Mouse (Mus musculus) liver, adult 2 months (tissue): Measurements from ENCODE around the gene Svip. TPM values are rescaled to one million over a fixed set of nuclear protein-coding genes. Genes with fewer than 3 reads are reported as not detected.

Experiments
- DNase-seq: peaks from one replicate; pipeline ENCODE4 v3.0.0-alpha.2; 2011; ENCODE audit warnings: low read depth, low spot score; ENCODE audit errors: extremely low read depth
- H3K27ac ChIP-seq: fragments of 200-500 bp; replicated peaks from 2 replicates; pipeline ENCODE4 v1.5.1; 2012; ENCODE audit warnings: low read depth, mild to moderate bottlenecking, control low read depth, inconsistent platforms, low read length; ENCODE audit not compliant: insufficient read depth
- H3K27me3 ChIP-seq: fragments of 200-500 bp; 2 replicates; pipeline ENCODE4 v1.6.1; 2012; ENCODE audit warnings: mild to moderate bottlenecking, moderate library complexity, low read length, inconsistent platforms; ENCODE audit not compliant: control insufficient read depth, insufficient read depth
- H3K36me3 ChIP-seq: fragments of 200-500 bp; 2 replicates; pipeline ENCODE4 v1.6.1; 2012; ENCODE audit warnings: low read length, inconsistent platforms; ENCODE audit not compliant: control insufficient read depth, insufficient read depth
- H3K4me1 ChIP-seq: fragments of 200-500 bp; 2 replicates; pipeline ENCODE4 v1.6.1; 2011; ENCODE audit warnings: low read length; ENCODE audit not compliant: control insufficient read depth, insufficient read depth
- H3K4me3 ChIP-seq: fragments of 200-500 bp; 2 replicates; pipeline ENCODE4 v1.5.1; 2011; ENCODE audit warnings: low read depth, mild to moderate bottlenecking, control low read depth, low read length, moderate library complexity; ENCODE audit not compliant: insufficient read depth
- H3K79me2 ChIP-seq: fragments of 200-500 bp; 2 replicates; pipeline ENCODE4 v1.6.1; 2012; ENCODE audit warnings: inconsistent platforms, mild to moderate bottlenecking, low read length, moderate library complexity; ENCODE audit not compliant: control insufficient read depth, insufficient read depth
- H3K9ac ChIP-seq: fragments of 200-500 bp; 2 replicates; pipeline ENCODE4 v1.6.1; 2012; ENCODE audit warnings: low read depth, mild to moderate bottlenecking, control low read depth, inconsistent platforms, low read length
- CTCF ChIP-seq: fragments of 200-500 bp; IDR thresholded peaks from 2 replicates; pipeline ENCODE4 v1.5.1; 2011; ENCODE audit warnings: low read depth, low read length, control low read depth
- POLR2A ChIP-seq: fragments of 200-500 bp; IDR thresholded peaks from 2 replicates; pipeline ENCODE4 v1.6.1; 2011; ENCODE audit warnings: low read length, control low read depth; ENCODE audit not compliant: insufficient read depth; ENCODE audit errors: extremely low read depth
- WGBS: fragments of 180-500 bp; shearing (Covaris S2); methylation state at CpG from one replicate; pipeline ENCODE4 v1.1.7; 2018; 5-methylcytosine and 5-hydroxymethylcytosine counted together
- polyA plus RNA-seq: library from polyadenylated mRNA; depleted of rRNA; stranded (reverse); fragments of >200 nt; gene quantifications from 2 replicates; pipeline ENCODE4 v1.2.3, GENCODE M21; 2012
- total RNA-seq: library from RNA; depleted of rRNA; stranded (reverse); fragments of >200 nt; gene quantifications from 2 replicates; pipeline ENCODE4 v1.2.3, GENCODE M21; 2014

Svip gene
- total and polyA plus RNA-seq, 2 experiments: 4.4 to 15.9 TPM

DNA sequence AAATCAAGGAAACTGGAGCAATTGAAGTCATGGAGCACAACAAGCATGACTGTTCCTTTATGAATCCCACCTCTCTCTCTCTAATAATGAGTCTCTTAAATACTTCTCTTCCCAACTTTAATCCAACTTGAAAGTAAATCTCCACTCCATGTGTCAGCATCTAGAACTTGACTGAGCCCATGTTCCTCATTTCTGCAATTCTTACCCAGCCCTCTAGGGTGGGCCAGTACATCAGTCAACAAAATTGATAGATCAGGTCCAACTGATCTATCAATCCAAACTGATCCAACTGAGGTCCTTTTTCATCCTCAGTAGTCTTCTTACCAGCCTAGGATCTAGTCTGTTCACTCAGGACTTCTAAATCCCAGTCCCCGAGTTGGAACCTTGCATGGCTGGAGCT is 9.4 kb upstream of the Svip start:
- Histone ChIP-seq H3K9ac (no peak overlapping the region), H3K36me3 (no peaks in the 10 kb centered on the region), H3K4me3 (no peak overlapping the region), H3K4me1 (no peaks in the 10 kb centered on the region), H3K27ac (no peak overlapping the region), H3K79me2 (no peaks in the 10 kb centered on the region), H3K27me3 (no peaks in the 10 kb centered on the region)
- TF ChIP-seq CTCF: no peak
- no peak for TF ChIP-seq POLR2A
- WGBS: 91% methylated on average over 1 of the region's 1 CpGs
- no peak for DNase-seq

DNA sequence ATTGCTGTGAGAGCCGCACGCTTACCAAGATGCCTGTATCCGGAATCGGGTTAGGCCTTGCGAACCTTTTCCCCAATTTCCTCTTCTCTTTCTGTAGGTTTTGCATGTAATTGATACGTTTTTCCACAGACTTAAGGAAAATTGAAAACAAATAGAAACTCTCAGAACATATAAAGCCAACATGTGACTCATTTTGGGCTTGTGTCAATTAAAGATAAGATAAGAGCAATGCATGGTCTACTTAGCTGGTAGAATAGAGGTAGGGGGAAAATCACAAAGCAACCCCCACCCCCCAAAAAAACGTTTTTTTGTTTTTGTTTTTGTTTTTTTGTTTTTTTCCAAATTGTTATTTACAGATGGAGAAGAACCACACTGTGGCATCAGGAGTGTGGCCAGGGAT is 7.6 kb upstream of the Svip start:
- Histone ChIP-seq H3K27me3 (no peaks in the 10 kb centered on the region), H3K79me2 (no peaks in the 10 kb centered on the region), H3K4me1 (no peaks in the 10 kb centered on the region), H3K27ac (no peak overlapping the region), H3K36me3 (no peaks in the 10 kb centered on the region), H3K4me3 (no peak overlapping the region), H3K9ac (no peak overlapping the region)
- DNase-seq: no peak
- 77% methylated on average over 7 of the region's 7 CpGs for WGBS
- TF ChIP-seq CTCF (no peak), POLR2A (no peak)

DNA sequence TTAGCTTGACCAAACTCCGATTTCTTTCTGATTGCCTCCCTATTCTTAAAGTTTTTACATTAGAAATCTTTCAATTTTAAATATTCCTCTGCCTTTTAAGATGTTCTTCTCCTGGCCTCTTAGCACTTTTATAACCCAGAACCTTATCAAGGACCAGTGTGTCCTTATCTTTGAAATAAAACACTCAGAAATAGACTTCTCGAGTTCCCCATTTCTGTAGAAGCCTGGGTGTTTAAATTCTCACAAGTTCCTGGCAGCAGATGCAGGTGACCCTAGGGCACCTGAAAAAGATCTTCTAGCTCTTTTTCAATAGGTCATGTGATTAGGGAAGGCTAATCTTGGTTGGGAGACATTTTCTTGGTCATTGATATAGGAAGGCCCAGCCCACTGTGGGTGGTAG is 1.3 kb upstream of the Svip start:
- TF ChIP-seq POLR2A (no peak), CTCF (no peak)
- no peak overlapping the region for H3K27ac ChIP-seq
- no peaks in the 10 kb centered on the region for H3K27me3 ChIP-seq
- H3K36me3 ChIP-seq: no peaks in the 10 kb centered on the region
- no peak overlapping the region for H3K9ac ChIP-seq
- DNase-seq: no peak
- WGBS: 85% methylated on average over 2 of the region's 2 CpGs
- no peaks in the 10 kb centered on the region for H3K79me2 ChIP-seq
- no peaks in the 10 kb centered on the region for H3K4me1 ChIP-seq
- H3K4me3 ChIP-seq: peak overlapping the region; percentile 55; the same call in 1 of the 2 replicates

- WGBS: 2% methylated on average over 9 of the region's 9 CpGs
- no peaks in the 10 kb centered on the region for H3K4me1 ChIP-seq
Measured at GRCm38 (mm10) chr7:52006296-52006630, 445 bp upstream of the Svip start.

DNA sequence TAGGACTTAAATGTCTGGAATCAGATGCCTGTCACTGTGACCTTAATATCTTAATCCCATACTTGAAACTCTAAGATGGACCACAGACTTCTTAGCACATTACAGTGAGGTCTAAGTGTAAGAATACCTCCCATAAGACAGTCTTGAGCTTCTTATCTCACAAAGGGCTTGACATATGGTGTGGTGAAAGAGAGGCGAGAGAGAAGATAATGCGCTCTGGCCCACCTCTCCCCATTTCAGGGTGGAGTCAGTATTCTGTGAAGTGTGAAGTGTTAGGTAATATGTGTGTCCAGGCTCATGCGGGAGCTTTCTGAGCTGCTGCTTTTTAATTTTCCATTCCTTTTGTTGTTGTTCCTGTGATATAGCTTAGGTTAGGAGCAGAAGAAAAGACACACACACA is 14.8 kb downstream of the Svip start:
- H3K4me1 ChIP-seq: no peaks in the 10 kb centered on the region

More at GRCm38 (mm10) chr7:52006296-52006630, 445 bp upstream of the Svip start:
- Histone ChIP-seq H3K27me3 (no peaks in the 10 kb centered on the region), H3K79me2 (no peaks in the 10 kb centered on the region), H3K4me3 (peak overlapping the region; percentile 55), H3K9ac (peak overlapping the region; percentile 61), H3K27ac (peak overlapping the region; percentile 60), H3K36me3 (no peaks in the 10 kb centered on the region)
- TF ChIP-seq POLR2A: 0 out of 2 replicates have a peak, but pooled peaks have one; percentile 36
- TF ChIP-seq CTCF: no peak
- peak; percentile 99 for DNase-seq

DNA sequence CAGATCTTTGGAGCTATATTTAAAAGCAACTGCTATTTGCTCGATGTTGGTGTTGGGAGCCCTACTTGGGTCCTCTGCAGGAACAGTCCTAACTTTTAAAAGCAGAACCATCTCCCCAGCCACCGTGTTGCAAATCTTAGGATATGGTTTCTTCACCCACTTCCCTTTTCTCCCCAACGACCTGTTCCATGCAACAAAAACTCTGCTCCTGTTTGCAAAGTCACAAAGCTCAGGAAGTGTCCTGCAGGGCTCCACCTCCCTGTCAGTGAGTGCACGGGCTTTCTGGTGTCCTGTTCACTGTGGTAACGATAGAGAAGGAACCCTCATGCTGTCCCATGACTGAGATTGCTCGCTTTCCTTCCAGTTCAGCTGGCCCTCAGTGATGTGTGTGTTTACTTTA is 18.9 kb downstream of the Svip start:
- Histone ChIP-seq H3K27ac (no peak overlapping the region), H3K79me2 (no peaks in the 10 kb centered on the region), H3K9ac (no peak overlapping the region), H3K27me3 (no peaks in the 10 kb centered on the region), H3K4me1 (no peaks in the 10 kb centered on the region), H3K4me3 (no peak overlapping the region), H3K36me3 (peaks cover 2% of the 10 kb centered on the region)
- 70% methylated on average over 6 of the region's 6 CpGs for WGBS
- DNase-seq: no peak
- TF ChIP-seq POLR2A (no peak), CTCF (no peak)

More for the DNA sequence above, 14.8 kb downstream of the Svip start:
- TF ChIP-seq POLR2A (no peak), CTCF (no peak)
- no peak overlapping the region for H3K27ac ChIP-seq
- H3K27me3 ChIP-seq: no peaks in the 10 kb centered on the region
- no peak overlapping the region for H3K4me3 ChIP-seq
- WGBS: 86% methylated on average over 3 of the region's 3 CpGs
- no peak for DNase-seq
- no peak overlapping the region for H3K9ac ChIP-seq
- H3K79me2 ChIP-seq: no peaks in the 10 kb centered on the region
- H3K36me3 ChIP-seq: peaks cover 2% of the 10 kb centered on the region; the same call in 1 of the 2 replicates
